Mouse (Mus musculus) embryonic facial prominence, embryonic 11.5 days (tissue): ENCODE measurements at regions not wholly inside any gene's neighbourhood (a gene's known extent, or its start where the extent isn't known, plus 50 kb on each side); places are given as distances from the start of the nearest gene placed in this dataset. TPM values are rescaled to one million over a fixed set of nuclear protein-coding genes. Genes with fewer than 3 reads are reported as not detected.

ENCODE experiments used
- ATAC-seq: fragments of 200-750 bp; cut with Nextera tagmentation; replicated peaks from 2 replicates; pipeline ENCODE4 v1.8.0; 2017; ENCODE audit warnings: low read depth; ENCODE audit not compliant: insufficient number of reproducible peaks, low FRiP score, low TSS enrichment
- DNase-seq: peaks from one replicate; pipeline ENCODE4 v3.0.0-alpha.2; 2015; ENCODE audit warnings: low spot score
- H3K27ac ChIP-seq: fragments of 300-500 bp; sonication (generic); replicated peaks from 2 replicates; pipeline ENCODE4 v1.5.1; 2014; ENCODE audit warnings: mild to moderate bottlenecking, low read depth, low read length, control low read depth
- H3K27me3 ChIP-seq: fragments of 300-500 bp; sonication (generic); 2 replicates; pipeline ENCODE4 v1.6.1; 2014; ENCODE audit warnings: mild to moderate bottlenecking, low read length, moderate library complexity, mixed read lengths; ENCODE audit not compliant: control insufficient read depth, insufficient read depth
- H3K36me3 ChIP-seq: fragments of 300-500 bp; sonication (generic); replicated peaks from 2 replicates; pipeline ENCODE4 v1.6.1; 2014; ENCODE audit warnings: low read depth, mild to moderate bottlenecking, low read length, moderate library complexity, mixed read lengths; ENCODE audit not compliant: control insufficient read depth, insufficient read depth
- H3K4me1 ChIP-seq: fragments of 300-500 bp; sonication (generic); 2 replicates; pipeline ENCODE4 v1.6.1; 2014; ENCODE audit warnings: low read length, mixed read lengths; ENCODE audit not compliant: control insufficient read depth, insufficient read depth
- H3K4me2 ChIP-seq: fragments of 300-500 bp; sonication (generic); 2 replicates; pipeline ENCODE4 v1.6.1; 2014; ENCODE audit warnings: low read depth, mild to moderate bottlenecking, control low read depth, low read length, moderate library complexity
- H3K4me3 ChIP-seq: fragments of 300-500 bp; sonication (generic); 2 replicates; pipeline ENCODE4 v1.5.1; 2014; ENCODE audit warnings: low read depth, low read length, control low read depth
- H3K9ac ChIP-seq: fragments of 300-500 bp; sonication (generic); replicated peaks from 2 replicates; pipeline ENCODE4 v1.6.1; 2014; ENCODE audit warnings: mild to moderate bottlenecking, control low read depth, low read length
- H3K9me3 ChIP-seq: fragments of 300-500 bp; sonication (generic); replicated peaks from 2 replicates; pipeline ENCODE4 v1.6.1; 2016; ENCODE audit warnings: mild to moderate bottlenecking, low read length, inconsistent platforms, mixed read lengths; ENCODE audit not compliant: control insufficient read depth
- WGBS: fragments of 180-500 bp; shearing (Covaris S2); extraction: QIAGEN DNeasy Blood & Tissue Kit; methylation state at CpG from one replicate; pipeline ENCODE4 v1.1.7; 2014; 5-methylcytosine and 5-hydroxymethylcytosine counted together
- microRNA-seq: library from miRNA; unstranded; fragments of <30 nt; microRNA quantifications from one replicate; pipeline ENCODE4, GENCODE M21; 2016; ENCODE audit warnings: borderline number of aligned reads

DNA sequence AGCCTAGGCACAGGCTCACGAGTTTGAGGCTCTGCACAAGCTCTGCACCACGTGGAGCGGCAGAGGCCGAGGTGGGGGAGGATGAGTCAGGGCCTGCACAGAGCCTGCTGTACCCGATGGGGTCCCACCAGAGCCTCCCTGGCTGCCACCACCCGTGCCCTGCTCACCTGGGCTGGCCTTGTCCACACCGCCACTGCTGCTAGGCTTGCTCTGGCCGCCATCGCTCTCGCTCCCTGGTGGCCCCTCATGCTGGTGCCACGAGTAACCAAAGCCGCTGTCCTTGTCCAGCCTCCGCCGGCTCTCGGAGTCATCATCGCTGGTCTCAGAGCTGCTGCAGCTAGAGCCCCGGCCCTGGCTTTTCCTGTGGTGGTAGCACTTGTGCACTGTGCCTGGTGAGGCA lies 386.8 kb downstream of the Gm8797 start:
- no peak overlapping the region for H3K4me2 ChIP-seq

DNA sequence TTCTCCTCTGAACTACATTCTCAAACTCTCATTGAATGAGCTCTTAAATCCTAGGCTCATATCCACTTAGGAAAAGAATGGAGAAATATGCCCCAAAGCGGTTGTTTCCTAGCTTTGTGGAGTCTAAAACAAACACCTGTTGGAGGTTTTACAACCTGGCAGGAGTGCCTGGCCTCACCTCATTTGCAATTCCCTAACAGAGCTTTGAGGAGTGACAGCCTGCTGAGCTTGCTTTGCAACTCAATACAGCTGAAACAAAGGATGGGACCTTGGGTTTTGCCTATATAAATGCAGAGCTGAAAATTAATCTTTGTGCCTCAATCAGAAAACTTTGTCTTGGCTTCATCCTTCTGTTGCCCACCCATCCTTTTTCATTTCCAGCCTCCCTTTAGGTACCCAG lies 423.2 kb downstream of the Gm8797 start:
- Histone ChIP-seq H3K9ac (no peak overlapping the region), H3K4me1 (no peaks in the 10 kb centered on the region), H3K36me3 (no peaks in the 10 kb centered on the region), H3K27ac (no peak overlapping the region), H3K27me3 (no peaks in the 10 kb centered on the region), H3K4me3 (no peak overlapping the region), H3K9me3 (no peaks in the 10 kb centered on the region), H3K4me2 (no peak overlapping the region)
- DNase-seq (no peak), ATAC-seq (no peak)
- whole genome bisulfite sequencing = 21% methylated on average over 1 of the region's 1 CpGs

More for the DNA sequence above, 386.8 kb downstream of the Gm8797 start:
- Histone ChIP-seq H3K4me1 (no peaks in the 10 kb centered on the region), H3K9ac (no peak overlapping the region), H3K27ac (no peak overlapping the region), H3K27me3 (no peaks in the 10 kb centered on the region), H3K4me3 (no peak overlapping the region), H3K36me3 (no peaks in the 10 kb centered on the region), H3K9me3 (no peaks in the 10 kb centered on the region)
- 92% methylated on average over 16 of the region's 17 CpGs for WGBS
- ATAC-seq (no peak), DNase-seq (no peak)

DNA sequence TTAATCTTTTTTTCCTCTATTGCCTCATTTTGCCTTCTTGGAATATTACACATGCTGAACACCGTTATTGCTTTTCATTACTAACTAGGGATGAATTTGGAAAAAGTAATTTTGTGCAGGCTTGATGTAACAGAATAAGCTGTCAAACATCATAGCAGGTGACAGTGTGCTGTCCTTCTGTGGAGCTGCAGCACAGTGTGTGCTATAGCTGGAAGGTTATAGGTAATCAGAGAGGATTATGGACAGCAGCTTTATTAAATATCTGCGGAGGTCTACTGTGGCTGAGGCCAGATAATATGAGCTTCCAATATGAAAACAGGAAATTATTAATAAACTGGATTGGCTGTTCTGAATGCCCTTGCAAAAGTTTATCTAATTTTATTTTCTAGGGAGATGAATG lies 431.9 kb downstream of the Gm8797 start:
- Histone ChIP-seq H3K36me3 (no peaks in the 10 kb centered on the region), H3K4me1 (no peaks in the 10 kb centered on the region), H3K9ac (no peak overlapping the region), H3K27me3 (no peaks in the 10 kb centered on the region), H3K4me2 (no peak overlapping the region), H3K4me3 (no peak overlapping the region), H3K9me3 (no peaks in the 10 kb centered on the region), H3K27ac (no peak overlapping the region)
- ATAC-seq (no peak), DNase-seq (no peak)
- WGBS = 86% methylated on average over 2 of the region's 2 CpGs

DNA sequence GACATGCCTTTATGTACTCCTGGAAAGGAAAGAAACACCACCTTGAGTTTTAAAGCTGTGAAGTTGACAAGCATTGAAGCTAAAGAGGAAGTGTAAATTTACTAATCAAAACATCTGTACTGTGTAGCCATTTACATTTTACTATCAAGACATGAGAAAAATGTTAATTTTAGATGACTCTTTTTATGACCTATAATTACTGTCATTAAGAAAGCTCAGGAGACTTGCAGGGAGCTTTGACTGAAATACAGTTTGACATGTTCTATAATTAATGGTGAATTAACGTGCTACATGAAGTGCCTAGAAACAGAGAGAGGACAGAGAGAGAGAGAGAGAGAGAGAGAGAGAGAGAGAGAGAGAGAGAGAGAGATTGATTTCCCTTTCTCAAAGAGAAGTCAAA lies 432.8 kb downstream of the Gm8797 start:
- Histone ChIP-seq H3K27me3 (no peaks in the 10 kb centered on the region), H3K36me3 (no peaks in the 10 kb centered on the region), H3K4me1 (no peaks in the 10 kb centered on the region), H3K9ac (no peak overlapping the region), H3K27ac (no peak overlapping the region), H3K4me3 (no peak overlapping the region), H3K4me2 (no peak overlapping the region), H3K9me3 (no peaks in the 10 kb centered on the region)
- ATAC-seq (no peak), DNase-seq (peak; percentile 6)
- WGBS = 29% methylated on average over 1 of the region's 1 CpGs

DNA sequence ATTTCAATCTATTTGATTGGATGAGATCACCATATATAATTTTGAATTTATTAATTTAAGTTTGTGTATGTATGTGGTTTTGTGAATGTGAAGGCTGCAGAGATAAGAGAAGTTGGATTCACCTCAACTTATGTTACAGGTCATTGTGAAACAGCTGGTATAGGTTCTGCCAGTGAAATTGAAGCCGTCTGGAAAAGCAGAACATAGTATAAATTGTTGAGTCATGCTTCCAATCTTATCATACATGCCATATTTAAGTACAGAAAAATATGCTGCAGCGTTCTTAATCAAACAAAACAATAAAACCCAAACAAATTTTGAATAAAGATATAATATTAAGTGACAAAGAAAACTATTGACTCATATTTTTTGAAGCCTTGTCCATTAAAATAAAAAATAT lies 415.6 kb downstream of the 1700008P02Rik start:
- H3K4me1 ChIP-seq = no peaks in the 10 kb centered on the region
- ATAC-seq = no peak
- WGBS = 74% methylated on average over 2 of the region's 2 CpGs
- H3K9me3 ChIP-seq = no peaks in the 10 kb centered on the region
- no peak overlapping the region for H3K27ac ChIP-seq
- DNase-seq = peak; percentile 10
- no peaks in the 10 kb centered on the region for H3K27me3 ChIP-seq
- no peak overlapping the region for H3K9ac ChIP-seq
- no peaks in the 10 kb centered on the region for H3K36me3 ChIP-seq
- no peak overlapping the region for H3K4me3 ChIP-seq
- H3K4me2 ChIP-seq = no peak overlapping the region

DNA sequence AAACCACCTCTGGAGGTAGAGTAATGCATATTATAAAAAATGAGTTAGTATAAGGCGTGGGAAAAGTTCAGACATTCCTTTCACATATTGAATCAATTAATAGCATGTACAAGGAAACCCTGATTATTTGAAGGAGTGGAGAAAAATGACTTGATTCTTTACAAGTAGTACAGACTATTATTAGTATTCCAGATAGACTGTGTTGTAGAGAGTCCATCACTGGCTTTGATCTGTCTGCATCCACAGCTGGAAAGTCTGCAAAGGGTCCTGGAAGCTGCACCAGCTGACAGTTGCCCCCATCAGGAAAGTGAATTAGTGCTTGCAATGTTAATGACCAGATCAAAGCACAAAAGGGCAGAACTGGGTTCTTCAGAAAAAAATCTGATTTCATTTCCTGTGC lies 391.6 kb downstream of the 1700008P02Rik start:
- no peaks in the 10 kb centered on the region for H3K4me1 ChIP-seq
- 48% methylated on average over 1 of the region's 1 CpGs for WGBS
- no peaks in the 10 kb centered on the region for H3K27me3 ChIP-seq
- no peak overlapping the region for H3K4me2 ChIP-seq
- H3K36me3 ChIP-seq = no peaks in the 10 kb centered on the region
- ATAC-seq = no peak
- H3K9ac ChIP-seq = no peak overlapping the region
- no peak overlapping the region for H3K4me3 ChIP-seq
- peak; percentile 34 for DNase-seq
- no peaks in the 10 kb centered on the region for H3K9me3 ChIP-seq
- no peak overlapping the region for H3K27ac ChIP-seq

Small RNA genes lying in the stretch of these regions (microRNA-seq; reads per million reads assigned to microRNA genes)
- not detected for gene Gm25144
- not detected for gene Gm25352
